Mouse (Mus musculus): ENCODE data around the gene Slc27a3.

Slc27a3 gene

DNA sequence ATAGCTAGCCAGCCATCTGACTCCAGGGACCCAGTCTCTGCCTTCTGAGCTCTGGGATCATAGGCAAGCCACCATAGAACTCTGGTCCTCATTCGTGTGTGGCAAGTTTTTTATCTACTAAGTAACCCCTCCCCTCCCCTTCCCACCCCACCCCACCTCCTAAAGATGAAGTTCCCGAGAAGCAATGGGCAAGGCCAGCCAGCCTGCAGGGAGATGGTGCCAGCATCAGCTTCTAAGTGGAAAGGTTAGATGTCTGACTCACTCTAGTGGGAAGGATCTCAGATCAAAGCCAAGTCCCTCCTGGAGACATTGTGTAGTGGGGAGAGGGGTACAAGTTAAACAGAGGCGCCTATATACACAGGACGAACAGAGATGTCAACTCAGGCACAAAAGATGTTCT, 1.3 kb upstream of the Slc27a3 start:
- DNase-seq (ENCODE audit: low read depth), result no peak

DNA sequence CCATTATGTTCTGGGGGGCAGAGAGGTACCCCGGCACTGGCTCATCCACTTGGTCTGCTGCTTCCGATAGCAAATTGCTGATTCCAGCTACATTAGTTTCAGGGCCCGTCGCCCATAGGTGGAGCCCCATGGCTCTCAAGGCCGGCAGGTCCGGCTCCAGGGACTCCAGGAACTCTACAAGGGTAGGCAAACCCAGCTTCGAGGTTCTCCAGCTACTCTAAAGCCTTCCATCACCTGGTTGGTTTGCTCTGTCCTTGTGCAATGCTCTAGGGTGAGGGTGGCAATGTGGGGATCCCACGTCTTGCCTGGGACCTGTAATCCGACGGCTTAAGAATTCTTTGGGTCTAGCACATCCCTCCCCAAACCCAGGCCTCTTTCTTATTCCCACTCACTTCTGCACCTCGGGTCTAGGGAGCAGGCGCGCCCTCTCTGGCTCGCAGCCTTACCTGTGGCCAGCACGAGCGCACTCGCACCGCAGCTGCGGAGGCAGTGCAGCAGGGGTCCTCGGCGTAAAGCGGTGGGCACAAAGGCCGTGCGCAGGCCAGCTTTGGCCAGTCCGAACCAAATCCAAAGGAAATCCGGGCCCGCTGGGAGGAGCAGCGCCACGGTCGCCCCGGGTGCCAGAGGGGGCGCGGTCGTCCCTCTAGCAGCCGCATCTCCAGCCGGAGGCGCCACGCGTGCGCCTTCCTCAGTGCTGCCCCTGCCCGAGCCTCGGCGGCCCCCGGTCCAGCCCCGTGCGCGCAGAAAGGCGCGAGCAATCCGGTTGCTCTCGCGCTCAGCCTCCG, 820 bp downstream of the Slc27a3 start:
- no peak for DNase-seq (ENCODE audit: low read depth)

DNA sequence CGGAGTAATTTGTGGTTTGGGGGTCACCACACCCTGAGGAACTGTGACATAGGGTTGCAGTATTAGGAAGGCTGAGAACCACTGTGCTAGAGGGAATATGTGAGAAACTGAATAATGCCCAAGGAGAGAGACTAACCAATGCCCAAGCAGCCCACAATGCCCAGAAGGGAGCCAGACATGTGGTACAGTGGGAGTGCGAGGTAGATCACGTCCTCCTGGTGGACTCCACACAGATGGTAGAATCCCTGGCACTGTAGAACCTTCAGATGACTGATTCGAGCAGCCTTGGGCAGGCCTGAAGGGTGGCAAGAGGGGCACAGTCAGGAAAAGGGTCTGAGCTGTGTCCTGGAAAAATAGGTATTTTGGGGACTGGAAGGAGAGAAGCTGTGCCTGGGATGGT, 1.5 kb downstream of the Slc27a3 start:
- DNase-seq (ENCODE audit: low read depth), result no peak

DNA sequence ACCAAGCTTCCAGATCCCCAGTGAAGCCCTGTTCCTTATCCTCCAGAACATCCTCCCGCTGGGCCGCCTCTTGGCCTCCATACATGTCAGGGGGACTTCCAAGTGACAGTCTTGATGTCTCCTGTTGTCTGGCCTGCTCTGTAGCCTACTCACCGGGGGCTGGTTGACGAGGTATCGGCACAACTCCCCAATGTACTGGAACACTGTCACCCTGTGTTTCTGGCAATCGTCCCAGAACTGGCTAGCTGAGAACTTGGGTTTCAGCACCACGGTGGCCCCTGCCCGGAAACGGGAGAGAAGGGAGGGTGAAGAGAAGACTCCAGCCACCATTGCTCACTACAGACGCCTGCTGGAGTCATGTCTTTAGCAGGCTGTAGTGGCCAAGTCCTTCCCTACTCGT, 2.3 kb downstream of the Slc27a3 start:
- no peak for DNase-seq (ENCODE audit: low read depth)

DNA sequence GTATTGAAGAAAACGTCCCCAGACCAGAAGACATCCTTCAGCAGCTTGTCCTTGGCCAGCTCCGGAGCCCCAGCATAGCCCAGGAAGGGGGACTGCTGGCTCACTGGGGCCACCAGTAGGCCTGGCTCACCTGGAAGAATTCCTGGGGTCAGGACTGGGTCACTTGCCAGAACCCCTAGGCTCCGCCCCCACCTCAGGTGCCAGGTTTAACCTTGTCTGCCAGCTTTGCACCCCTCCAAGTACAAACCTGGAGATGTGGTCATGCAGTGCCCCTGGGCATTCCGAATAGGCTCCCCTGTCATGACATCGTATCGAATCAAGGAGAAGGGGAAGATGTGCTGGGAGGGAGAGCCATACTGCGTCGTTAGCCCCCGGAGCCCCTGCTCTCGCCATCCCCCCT, 2.9 kb downstream of the Slc27a3 start:
- no peak for DNase-seq (ENCODE audit: low read depth)

DNA sequence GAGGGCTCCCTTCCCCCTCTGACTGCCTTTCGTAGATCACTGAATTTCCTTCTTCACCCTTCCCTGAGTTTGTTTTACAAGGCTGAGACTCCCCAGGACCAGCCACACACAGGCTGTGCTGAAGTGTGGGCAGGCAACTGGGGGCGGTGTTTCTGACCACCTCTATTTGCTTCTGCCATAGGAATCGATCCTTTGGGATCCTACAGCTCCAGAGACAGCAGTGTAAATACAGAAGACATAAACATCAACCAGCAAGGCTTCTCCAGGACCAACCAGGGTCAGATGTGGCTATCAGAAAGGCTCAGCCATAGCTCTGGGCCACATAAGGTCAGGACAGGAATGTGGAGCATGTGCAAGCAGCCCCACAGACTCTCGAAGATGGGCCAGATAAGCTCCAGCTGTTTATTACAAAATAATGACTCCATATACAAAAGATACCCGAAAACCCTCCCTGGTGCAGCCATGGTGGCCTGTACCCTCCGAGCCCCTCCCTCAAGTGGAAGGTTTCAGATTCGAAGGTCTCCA, 4.8 kb downstream of the Slc27a3 start:
- DNase-seq (ENCODE audit: low read depth), result no peak

DNA sequence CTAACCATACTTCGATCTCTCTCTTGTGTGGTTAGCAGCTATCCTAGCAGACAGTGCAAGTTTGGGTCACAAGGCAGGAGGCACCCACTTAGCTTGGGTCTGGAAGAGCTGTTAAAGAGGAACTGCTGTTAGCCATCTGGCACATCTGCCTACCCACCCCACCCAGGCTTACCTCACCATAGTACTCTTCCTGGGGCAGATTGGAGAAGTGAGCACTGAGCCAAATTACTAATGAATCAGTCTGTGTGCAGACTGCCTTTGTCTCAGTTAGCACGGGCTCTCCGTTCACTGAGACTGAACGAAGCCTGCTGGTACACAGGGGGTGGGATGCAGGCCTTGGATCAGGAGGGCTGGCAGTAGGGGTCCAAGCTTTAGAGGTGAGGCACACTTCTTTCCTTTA, 6.0 kb downstream of the Slc27a3 start:
- DNase-seq (ENCODE audit: low read depth), result peak; percentile 78

DNA sequence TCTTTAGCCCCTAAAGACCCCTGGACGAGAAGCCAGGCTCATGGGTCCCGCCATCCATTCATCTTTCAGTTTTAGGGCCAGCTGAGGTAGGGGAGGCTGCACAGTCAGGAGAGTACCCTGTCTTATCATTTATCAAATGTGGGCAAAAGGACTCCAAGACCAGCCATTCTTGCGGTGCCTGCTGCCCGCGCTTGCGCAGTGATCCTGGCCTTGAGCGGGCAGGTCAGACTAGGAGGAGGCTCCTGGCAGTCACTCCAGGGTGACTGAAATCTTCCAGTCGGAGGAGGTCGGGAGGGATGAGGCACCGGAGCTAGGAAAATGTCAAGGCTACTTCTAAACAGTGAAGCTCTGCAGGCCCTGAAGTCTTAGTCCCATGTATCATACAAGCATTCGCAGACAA, 8.0 kb downstream of the Slc27a3 start:
- DNase-seq (ENCODE audit: low read depth), result no peak

DNA sequence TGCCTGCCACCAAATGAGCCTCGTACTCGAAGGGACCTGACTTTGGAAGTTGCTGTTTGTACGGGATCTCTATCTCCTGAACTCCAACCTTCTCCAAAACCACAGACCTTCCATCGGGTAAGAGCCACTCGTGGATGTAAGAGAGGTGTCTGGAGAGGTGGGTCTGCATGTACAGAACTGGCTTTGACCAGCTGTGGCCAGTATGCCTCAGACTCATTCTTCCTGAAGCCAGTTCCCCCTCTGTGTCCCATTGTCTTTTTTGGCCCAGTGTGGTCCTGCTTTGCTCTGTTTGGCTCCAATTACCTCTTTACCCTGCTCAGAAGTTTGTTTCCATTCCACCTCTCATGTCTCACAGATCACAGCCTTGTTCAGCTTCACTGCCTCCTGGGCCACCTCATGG, 11.2 kb downstream of the Slc27a3 start:
- DNase-seq (ENCODE audit: low read depth), result no peak

DNA sequence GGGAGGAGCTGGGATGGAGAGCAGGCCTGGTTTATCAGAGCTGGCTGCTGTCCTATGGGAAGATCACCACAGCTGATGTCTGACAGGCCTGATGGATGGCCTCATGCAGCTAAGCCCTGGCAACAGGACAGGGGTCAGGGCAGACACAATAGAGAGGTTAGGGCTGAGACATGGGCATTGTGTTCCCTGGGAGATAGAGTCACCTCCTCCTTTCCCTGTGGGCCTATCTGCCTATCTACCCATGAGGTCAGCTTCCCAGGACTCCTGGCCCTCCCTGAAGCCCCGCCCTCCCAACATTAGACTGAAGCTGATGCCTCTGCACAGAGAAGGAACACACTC, 13.5 kb downstream of the Slc27a3 start:
- DNase-seq (ENCODE audit: low read depth), result no peak

DNA sequence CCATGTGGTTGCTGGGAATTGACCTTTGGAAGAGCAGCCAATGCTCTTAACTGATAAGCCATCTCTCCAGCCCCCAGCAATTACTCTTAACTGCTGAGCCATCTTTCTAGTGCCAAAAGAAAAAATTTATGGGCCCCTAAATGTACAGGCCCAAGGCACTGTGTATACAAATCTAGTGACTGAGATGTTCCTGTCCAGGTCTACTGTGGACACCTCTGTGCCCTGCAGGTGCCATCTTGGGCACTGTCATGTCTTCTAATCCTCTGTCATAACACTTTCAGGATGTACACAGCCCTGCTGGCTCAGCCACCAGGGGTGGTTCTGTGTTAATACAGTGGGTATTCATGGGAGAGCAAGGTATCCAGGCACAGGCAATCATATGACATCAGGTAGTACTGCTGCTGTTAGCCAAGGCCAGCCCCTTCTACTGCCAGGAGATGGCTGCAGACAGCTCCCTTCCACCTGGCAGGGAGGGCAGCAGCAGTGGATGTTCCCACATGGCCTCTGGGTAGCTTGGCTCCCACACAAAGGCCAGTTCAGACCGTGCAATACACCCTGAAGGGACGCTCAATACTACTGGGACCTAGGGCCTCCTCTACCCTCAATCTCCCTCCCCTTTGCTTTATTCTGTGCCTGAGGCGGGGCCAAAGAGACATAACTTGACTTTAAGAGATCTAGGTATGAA, 14.0 kb downstream of the Slc27a3 start:
- DNase-seq (ENCODE audit: low read depth), result no peak

DNA sequence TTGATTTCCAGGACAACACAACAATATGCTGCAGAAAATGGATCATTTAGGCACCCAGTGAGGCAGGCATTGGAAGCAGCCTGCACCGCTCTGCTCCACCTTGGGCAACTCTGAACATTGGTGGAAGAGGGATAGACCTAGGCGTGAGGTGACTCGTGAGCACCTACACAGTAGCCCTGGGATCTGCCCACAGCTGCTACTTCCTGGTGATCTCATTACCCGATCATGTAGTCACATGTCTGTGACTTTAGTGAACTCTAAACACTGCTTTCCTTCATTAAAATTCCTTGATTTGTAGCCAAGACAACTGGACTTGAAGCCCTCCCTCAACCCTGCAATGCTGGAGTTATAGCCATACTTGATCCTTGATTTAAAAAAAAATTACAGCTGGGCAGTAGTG, 15.4 kb downstream of the Slc27a3 start:
- peak; percentile 20 for DNase-seq (ENCODE audit: low read depth)

DNA sequence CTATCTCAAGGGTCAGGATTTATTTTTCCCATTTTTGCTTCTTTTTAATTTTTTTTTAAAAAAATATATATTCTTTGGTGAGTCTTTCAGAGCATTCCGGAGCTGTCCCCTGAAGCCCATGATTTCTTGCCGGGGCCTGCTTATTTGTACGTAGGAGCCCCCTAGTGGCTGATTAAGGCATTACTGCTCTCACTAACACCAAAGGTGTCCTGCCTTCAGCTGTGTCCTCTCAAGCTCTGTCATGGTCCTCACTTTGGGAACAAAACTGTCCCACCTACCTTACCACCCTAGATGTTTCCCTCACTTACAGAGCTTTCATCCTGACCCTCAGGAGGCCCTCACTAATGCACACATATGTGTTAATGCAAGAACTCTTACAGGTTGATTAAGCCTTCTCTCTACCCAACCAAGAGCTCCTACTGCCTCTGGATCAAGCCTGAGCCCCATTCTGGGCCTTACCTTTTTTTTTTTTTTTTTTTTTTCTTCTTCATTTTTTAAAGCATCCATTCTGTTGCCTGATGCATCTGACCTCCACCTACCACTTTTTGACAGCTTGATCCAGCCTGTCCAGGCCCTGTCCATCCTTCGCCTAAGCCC, 16.2 kb downstream of the Slc27a3 start:
- peak; percentile 92 for DNase-seq (ENCODE audit: low read depth)

DNA sequence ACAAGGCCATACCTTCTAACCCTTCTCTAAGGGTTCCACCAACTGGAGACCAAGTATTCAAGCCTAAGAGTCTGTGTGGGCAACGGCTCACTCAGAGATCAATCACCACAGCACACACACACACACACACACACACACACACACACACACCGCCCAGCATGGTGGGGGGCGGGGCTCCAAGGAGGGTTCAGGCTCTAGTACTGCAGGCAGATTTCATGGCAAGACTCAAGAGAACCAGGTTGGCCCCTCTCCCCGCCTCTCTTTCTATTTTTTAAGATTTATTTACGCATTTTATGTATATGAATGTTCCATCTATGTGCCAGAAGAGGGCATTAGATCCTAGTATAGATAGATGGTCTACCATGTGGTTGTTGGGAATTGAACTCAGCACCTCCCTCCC, 16.9 kb downstream of the Slc27a3 start:
- DNase-seq (ENCODE audit: low read depth), result no peak

DNA sequence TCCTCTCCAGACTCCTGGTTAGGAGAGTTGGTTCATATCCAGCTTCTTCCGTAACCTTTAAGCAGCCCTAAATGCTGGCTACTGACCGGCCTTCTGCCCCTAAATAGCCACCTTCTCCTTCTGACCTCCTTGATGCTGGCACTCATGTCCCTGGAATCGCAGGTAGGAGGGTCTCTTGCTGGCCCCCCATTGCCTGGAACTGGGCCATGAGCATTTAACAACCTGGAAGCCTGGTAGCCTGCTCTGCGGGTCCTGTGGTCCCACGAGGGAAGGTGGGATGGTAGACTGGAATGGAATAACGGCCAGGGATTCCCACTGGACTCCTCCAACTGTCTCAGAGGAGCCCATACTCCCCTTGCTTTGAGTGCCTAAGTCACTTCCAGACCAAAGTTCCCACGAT, 17.9 kb downstream of the Slc27a3 start:
- DNase-seq (ENCODE audit: low read depth), result no peak

DNA sequence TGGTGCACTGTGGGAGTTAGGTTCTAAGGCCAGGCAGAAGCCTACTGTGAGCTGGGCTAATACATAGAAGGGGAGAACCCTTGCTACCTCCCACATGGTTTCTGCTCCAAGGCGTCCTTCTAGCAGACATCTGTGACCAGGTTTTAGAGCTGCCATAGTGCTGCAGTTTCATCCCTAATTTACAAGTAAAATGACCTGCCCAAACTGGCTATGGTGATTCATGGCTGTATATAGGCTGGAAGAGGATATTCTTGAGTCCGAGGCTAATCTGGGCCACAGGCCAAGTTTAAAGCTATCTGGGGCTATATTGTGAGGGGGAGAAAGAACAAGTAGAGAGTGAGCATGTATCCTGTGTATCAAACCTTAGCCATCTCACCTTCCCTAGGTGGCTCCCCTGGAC, 20.7 kb downstream of the Slc27a3 start:
- peak; percentile 33 for DNase-seq (ENCODE audit: low read depth)

DNA sequence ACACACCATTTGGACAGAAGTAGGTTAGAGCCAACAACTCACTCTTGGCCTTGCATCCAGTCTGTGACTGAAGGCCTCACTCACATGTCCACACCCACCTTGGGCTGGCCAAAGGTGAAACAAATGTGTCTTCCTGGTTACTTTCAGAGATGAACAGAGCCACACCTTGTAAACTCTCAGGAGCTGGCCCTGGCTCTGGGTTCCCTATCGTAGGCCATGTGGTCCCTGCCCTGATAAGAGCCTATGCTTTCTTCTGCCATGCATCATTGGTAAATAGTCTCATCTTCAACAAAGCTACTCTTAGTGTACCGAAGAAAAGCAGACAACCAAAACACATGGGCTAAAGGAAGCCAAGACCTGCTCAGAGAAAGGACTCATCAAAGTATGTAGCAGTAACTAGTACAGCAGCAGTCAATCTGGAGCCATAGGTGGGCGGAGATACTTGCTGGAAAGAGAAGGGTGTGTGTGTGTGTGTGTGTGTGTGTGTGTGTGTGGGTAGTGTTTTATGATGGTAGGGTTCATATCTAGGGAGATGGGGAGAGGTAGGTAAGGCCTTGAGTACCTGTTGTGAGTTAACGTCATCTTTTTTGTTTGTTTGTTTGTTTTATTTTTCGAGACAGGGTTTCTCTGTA, 22.6 kb downstream of the Slc27a3 start:
- DNase-seq (ENCODE audit: low read depth), result no peak

DNA sequence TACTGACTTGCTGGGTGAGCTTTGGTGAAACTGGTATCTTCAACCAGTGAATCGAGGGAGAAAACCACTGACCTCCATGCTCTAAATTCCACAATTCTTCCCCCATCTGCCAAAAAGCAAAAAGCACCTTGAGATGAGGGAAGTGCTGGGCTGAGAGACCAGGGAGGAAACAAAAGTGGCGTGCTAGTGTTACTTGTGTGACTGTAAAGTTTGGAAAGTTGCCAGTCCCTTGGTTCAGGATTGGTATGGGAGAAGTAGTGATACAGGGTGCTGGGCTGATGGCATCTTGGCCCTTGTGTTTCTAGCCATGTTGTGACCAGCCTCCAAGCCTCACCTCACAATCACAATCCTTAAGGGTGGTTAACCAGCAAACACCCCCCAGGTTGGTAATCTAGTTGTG, 27.4 kb downstream of the Slc27a3 start:
- DNase-seq (ENCODE audit: low read depth), result peak; percentile 31

DNA sequence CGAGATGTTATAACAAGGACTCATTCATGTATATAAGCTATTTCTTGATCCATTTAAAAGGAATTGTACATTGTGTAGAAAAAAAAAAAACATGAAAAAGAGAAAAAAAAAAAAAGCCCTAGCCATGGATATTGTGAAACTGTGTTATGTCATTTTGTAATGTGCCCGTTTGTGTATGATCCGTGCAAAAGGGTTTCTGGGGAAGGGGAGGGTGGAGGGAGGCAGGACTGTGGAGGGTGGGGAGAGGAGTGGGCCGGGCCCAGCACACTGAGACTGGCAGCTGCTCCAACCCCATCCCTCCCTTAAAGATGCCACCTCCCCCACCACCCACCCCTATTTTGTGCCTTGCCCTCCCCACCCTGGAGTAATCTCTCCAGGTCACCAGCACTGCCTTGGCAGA, 28.3 kb downstream of the Slc27a3 start:
- DNase-seq (ENCODE audit: low read depth), result no peak

DNA sequence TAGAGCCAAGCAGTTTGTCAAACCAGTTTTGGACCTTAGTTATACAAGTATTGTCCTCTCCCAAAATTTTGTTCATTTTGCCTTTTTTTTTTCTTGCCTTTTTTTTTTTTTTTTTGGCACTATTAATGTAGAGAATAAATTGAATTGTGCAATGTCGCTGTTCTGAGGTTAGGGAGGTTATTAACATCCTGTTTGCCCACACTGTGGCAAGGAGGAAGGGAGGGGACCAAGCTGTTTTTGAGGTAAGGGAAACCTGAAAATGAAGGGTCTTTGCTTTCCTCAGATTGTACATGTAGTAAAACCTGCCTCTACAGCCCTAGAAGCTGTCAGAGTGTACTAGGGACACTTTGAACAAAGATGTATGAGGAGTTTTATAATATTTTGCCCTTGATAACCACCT, 30.5 kb downstream of the Slc27a3 start:
- DNase-seq (ENCODE audit: low read depth), result peak; percentile 72

DNA sequence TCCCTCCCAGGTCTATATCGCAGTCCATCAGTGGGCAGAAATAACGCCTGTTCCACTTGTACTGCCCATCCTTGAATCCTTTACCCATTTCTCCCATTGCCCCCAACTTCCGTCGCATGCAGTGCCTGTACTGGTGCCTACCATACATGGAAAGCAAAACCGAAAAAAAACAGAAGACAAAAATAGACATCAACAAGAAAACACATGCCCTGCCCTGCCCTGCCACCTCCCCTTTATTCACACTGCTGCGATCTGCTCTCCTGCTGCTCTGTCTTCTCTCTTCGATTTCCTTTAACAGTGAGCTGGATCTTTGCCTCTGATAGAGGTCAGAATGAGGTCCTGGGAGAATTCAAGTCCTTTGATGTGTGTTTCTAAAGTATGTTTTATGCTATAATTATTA, 31.8 kb downstream of the Slc27a3 start:
- DNase-seq (ENCODE audit: low read depth), result no peak

DNA sequence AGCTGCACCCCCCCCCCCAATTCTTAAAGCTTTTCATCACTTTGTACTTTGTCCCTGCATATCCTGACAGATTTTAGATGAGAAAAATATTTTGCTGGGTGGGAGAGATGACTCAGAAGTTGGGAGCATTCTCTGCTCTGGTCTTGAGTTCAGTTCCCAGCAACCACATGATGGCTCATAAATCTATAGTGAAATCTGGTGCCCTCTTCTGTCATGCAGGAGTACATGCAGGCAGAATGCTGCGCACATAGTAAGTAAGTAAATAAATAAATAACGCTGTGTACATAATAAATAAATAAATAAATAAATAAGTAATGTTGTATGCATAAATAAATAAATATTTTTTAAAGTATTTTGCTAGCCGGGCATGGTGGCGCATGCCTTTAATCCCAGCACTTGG, 41.9 kb downstream of the Slc27a3 start:
- peak; percentile 38 for DNase-seq (ENCODE audit: low read depth)

DNA sequence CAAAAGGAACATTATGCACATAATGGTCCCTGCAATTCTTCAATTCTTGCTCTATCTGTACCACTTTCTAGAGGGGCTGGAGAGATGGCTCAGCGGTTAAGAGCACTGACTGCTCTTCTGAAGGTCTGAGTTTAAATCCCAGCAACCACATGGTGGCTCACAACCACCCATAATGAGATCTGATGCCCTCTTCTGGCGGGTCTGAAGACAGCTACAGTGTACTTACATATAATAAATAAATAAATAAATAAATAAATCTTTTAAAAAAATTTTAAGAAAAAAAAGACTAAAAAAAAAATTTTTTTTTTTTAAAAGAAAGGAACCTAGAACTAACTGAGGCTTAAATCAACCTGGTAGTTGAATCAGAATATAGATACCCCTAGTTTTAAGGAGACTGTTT, 46.9 kb downstream of the Slc27a3 start:
- peak; percentile 71 for DNase-seq (ENCODE audit: low read depth)
